Mouse (Mus musculus) neural tube, embryonic 11.5 days (tissue): ENCODE results near the gene Pik3r2. TPM values are rescaled to one million over a fixed set of nuclear protein-coding genes. Genes with fewer than 3 reads are reported as not detected.

Source experiments
- ATAC-seq: fragments of 200-750 bp; cut with Nextera tagmentation; 2 replicates; pipeline ENCODE4 v1.8.0; 2017; ENCODE audit warnings: moderate number of reproducible peaks, mild to moderate bottlenecking, moderate TSS enrichment, moderate library complexity; ENCODE audit not compliant: insufficient read depth, low FRiP score, low TSS enrichment
- DNase-seq: peaks from one replicate; pipeline ENCODE4 v3.0.0-alpha.2; 2015; ENCODE audit warnings: low spot score
- H3K27ac ChIP-seq: fragments of 300-500 bp; sonication (generic); 2 replicates; pipeline ENCODE4 v1.5.1; 2014; ENCODE audit warnings: low read depth, mild to moderate bottlenecking, low read length
- H3K27me3 ChIP-seq: fragments of 300-500 bp; sonication (generic); 2 replicates; pipeline ENCODE4 v1.6.1; 2014; ENCODE audit warnings: mild to moderate bottlenecking, low read length, mixed read lengths; ENCODE audit not compliant: control insufficient read depth, insufficient read depth
- H3K36me3 ChIP-seq: fragments of 300-500 bp; sonication (generic); 2 replicates; pipeline ENCODE4 v1.6.1; 2014; ENCODE audit warnings: mild to moderate bottlenecking, low read length, moderate library complexity, mixed read lengths; ENCODE audit not compliant: control insufficient read depth, insufficient read depth
- H3K4me1 ChIP-seq: fragments of 300-500 bp; sonication (generic); 2 replicates; pipeline ENCODE4 v1.6.1; 2014; ENCODE audit warnings: low read length, mixed read lengths; ENCODE audit not compliant: control insufficient read depth, insufficient read depth
- H3K4me2 ChIP-seq: fragments of 300-500 bp; sonication (generic); 2 replicates; pipeline ENCODE4 v1.6.1; 2014; ENCODE audit warnings: low read depth, mild to moderate bottlenecking, moderate library complexity
- H3K4me3 ChIP-seq: fragments of 300-500 bp; sonication (generic); 2 replicates; pipeline ENCODE4 v1.5.1; 2014; ENCODE audit warnings: low read depth, low read length
- H3K9ac ChIP-seq: fragments of 300-500 bp; sonication (generic); 2 replicates; pipeline ENCODE4 v1.6.1; 2014; ENCODE audit warnings: mild to moderate bottlenecking, low read length
- H3K9me3 ChIP-seq: fragments of 300-500 bp; sonication (generic); 2 replicates; pipeline ENCODE4 v1.6.1; 2016; ENCODE audit warnings: low read length; ENCODE audit not compliant: control insufficient read depth
- WGBS: fragments of 180-500 bp; shearing (Covaris S2); extraction: QIAGEN DNeasy Blood & Tissue Kit; methylation state at CpG from one replicate; pipeline ENCODE4 v1.1.7; 2014; 5-methylcytosine and 5-hydroxymethylcytosine counted together
- microRNA-seq: library from miRNA; unstranded; fragments of <30 nt; microRNA quantifications from one replicate; pipeline ENCODE4, GENCODE M21; 2016
- polyA plus RNA-seq: library from polyadenylated mRNA; unstranded; fragments of >200 nt; fragmentation: Nextera tagmentation; extraction: Ambion mirVana; gene quantifications from 2 replicates; pipeline ENCODE4 v1.2.1, GENCODE M21; 2014

Pik3r2 gene
- polyA plus RNA-seq, 1 experiment from 2014 or later = 54.7 TPM

- WGBS = 6% methylated on average over 3 of the region's 3 CpGs
- ATAC-seq (0 out of 2 replicates have a peak, but pooled peaks have one; percentile 42), DNase-seq (peak; percentile 79)
- no peaks in the 10 kb centered on the region for H3K27me3 ChIP-seq
- no peaks in the 10 kb centered on the region for H3K36me3 ChIP-seq
- H3K9me3 ChIP-seq = no peaks in the 10 kb centered on the region
- no peak overlapping the region for H3K27ac ChIP-seq
- no peaks in the 10 kb centered on the region for H3K4me1 ChIP-seq
- no peak overlapping the region for H3K4me2 ChIP-seq
- no peak overlapping the region for H3K9ac ChIP-seq
- no peak overlapping the region for H3K4me3 ChIP-seq
Measured at GRCm38 (mm10) chr8:70720739-70721138, 55.8 kb downstream of the Pik3r2 start.

GRCm38 (mm10) chr8:70719796-70720270 lies 56.7 kb downstream of the Pik3r2 start:
- no peaks in the 10 kb centered on the region for H3K27me3 ChIP-seq
- no peaks in the 10 kb centered on the region for H3K9me3 ChIP-seq
- H3K36me3 ChIP-seq = no peaks in the 10 kb centered on the region
- DNase-seq = no peak
- H3K4me3 ChIP-seq = no peak overlapping the region
- no peak overlapping the region for H3K27ac ChIP-seq
- H3K4me2 ChIP-seq = no peak overlapping the region
- H3K9ac ChIP-seq = no peak overlapping the region
- ATAC-seq = no peak
- H3K4me1 ChIP-seq = no peaks in the 10 kb centered on the region
- WGBS = 67% methylated on average over 9 of the region's 9 CpGs

GRCm38 (mm10) chr8:70718297-70718696 lies 58.2 kb downstream of the Pik3r2 start, which contains the start of gene Gm3336:
Gene Gm3336, plus strand, starts transcription at chr8:70718543.
- peak; percentile 54 for DNase-seq
- no peak within 1 kb of the TSS for H3K27ac ChIP-seq
- no peaks in the 10 kb centered on the region for H3K4me1 ChIP-seq
- H3K9me3 ChIP-seq = no peaks in the 10 kb centered on the region
- no peaks in the 10 kb centered on the region for H3K36me3 ChIP-seq
- no peaks in the 10 kb centered on the region for H3K27me3 ChIP-seq
- WGBS = 1% methylated on average over 18 of the region's 19 CpGs
- H3K4me3 ChIP-seq = no peak within 1 kb of the TSS
- no peak for ATAC-seq
- no peak within 1 kb of the TSS for H3K4me2 ChIP-seq
- H3K9ac ChIP-seq = no peak within 1 kb of the TSS

Small RNA genes within 50 kb of the gene (microRNA-seq; reads per million reads assigned to microRNA genes)
- gene Mir7240 = not detected

Other genes with a start within 250 kb of the Pik3r2 start
- 243 and 252 TPM in 2 replicates for gene Fkbp8, start 249.0 kb downstream of the Pik3r2 start, polyA plus RNA-seq
- gene Kxd1, start 248.8 kb downstream of the Pik3r2 start, polyA plus RNA-seq = 49.8 and 53.8 TPM in 2 replicates
- 18.8 and 22.2 TPM in 2 replicates for gene Ell, start 237.3 kb downstream of the Pik3r2 start, polyA plus RNA-seq
- gene Isyna1, start 182.3 kb downstream of the Pik3r2 start, polyA plus RNA-seq = 87.9 and 90.7 TPM in 2 replicates
- 125 and 137 TPM in 2 replicates for gene Ssbp4, start 167.8 kb downstream of the Pik3r2 start, polyA plus RNA-seq
- 0.85 and 1.2 TPM in 2 replicates for gene Lrrc25, start 160.6 kb downstream of the Pik3r2 start, polyA plus RNA-seq
- gene Gdf15, start 144.3 kb downstream of the Pik3r2 start, polyA plus RNA-seq = 0.28 TPM in 1 of 2 replicates, not detected in the other
- gene Pgpep1, start 116.3 kb downstream of the Pik3r2 start, polyA plus RNA-seq = 246 and 268 TPM in 2 replicates
- gene Lsm4, start 103.5 kb downstream of the Pik3r2 start, polyA plus RNA-seq = 298 and 301 TPM in 2 replicates
- gene Jund, start 77.8 kb downstream of the Pik3r2 start, polyA plus RNA-seq = 167 and 171 TPM in 2 replicates
- gene Iqcn, start 73.3 kb downstream of the Pik3r2 start, polyA plus RNA-seq = not detected in 2 replicates
- not detected in 2 replicates for gene Gm3336, start 58.2 kb downstream of the Pik3r2 start, polyA plus RNA-seq
- 0.42 TPM in 1 of 2 replicates, not detected in the other for gene Pde4c, start 53.0 kb downstream of the Pik3r2 start, polyA plus RNA-seq
- 97.9 and 111 TPM in 2 replicates for gene Rab3a, start 22.0 kb downstream of the Pik3r2 start, polyA plus RNA-seq
- gene Mpv17l2, start 15.8 kb downstream of the Pik3r2 start, polyA plus RNA-seq = 40.7 and 41.3 TPM in 2 replicates
- gene Mast3, start 28.3 kb upstream of the Pik3r2 start, polyA plus RNA-seq = 10.5 and 14.7 TPM in 2 replicates
- gene Il12rb1, start 31.7 kb upstream of the Pik3r2 start, polyA plus RNA-seq = not detected in 2 replicates
- 8.8 and 10.2 TPM in 2 replicates for gene Arrdc2, start 63.0 kb upstream of the Pik3r2 start, polyA plus RNA-seq
- gene Kcnn1, start 86.5 kb upstream of the Pik3r2 start, polyA plus RNA-seq = 14.0 and 14.1 TPM in 2 replicates
- 152 and 155 TPM in 2 replicates for gene Ccdc124, start 97.2 kb upstream of the Pik3r2 start, polyA plus RNA-seq
- 0.87 and 1.1 TPM in 2 replicates for gene Slc5a5, start 116.0 kb upstream of the Pik3r2 start, polyA plus RNA-seq
- gene Rpl18a, start 120.7 kb upstream of the Pik3r2 start, polyA plus RNA-seq = 3,152 and 3,217 TPM in 2 replicates
- gene Map1s, start 129.2 kb upstream of the Pik3r2 start, polyA plus RNA-seq = 45.4 and 47.1 TPM in 2 replicates